ENCODE assay signal across 16 mouse cellular contexts in genomic region chr16:25987221-25987620, GRCm38 (mm10).
DNase-seq lines count a peak whose midpoint lies in the region; TF ChIP-seq lines count a peak whose summit lies in the region.
"Had no signal": no experiment of that assay in that cellular context is flagged by ENCODE, and none has a peak within 500 bp of the region (broad histone marks: within the 10 kb centered on the region; RNA-seq: fewer than 3 reads in every experiment).

No protein-coding gene starts in this region.

- no peaks in the 10 kb centered on the region for H3K9me3 ChIP-seq in CH12.LX (replicated peaks; ENCODE audit: low read length)

- H3K79me2 ChIP-seq in CH12.LX (replicated peaks; ENCODE audit: control insufficient read depth, extremely low read depth, insufficient read depth, poor library complexity, severe bottlenecking): no peaks in the 10 kb centered on the region

- in situ Hi-C loops in CH12.LX (cut with MboI; ENCODE audit: low pct_ligation_motif_present, low pct_unique_long_range_greater_than_20kb, low sequenced_read_pairs): no loop called here

- no peak for TF ChIP-seq RAD21 in CH12.LX (IDR thresholded peaks at IDR 0.05; ENCODE audit: low read depth, low read length)

- no peak overlapping the region for H3K4me3 ChIP-seq in CH12.LX (replicated peaks in 1 of 3; ENCODE audit: low read depth in 2 of 3, low read length in 2 of 3, poor library complexity in 1 of 3)

- peak; percentile 65 for DNase-seq in CH12.LX (ENCODE audit: extremely low read depth)
- DNase-seq in testis, postnatal 14 days (ENCODE audit: low spot score): no peak
- DNase-seq: adrenal gland, adult 2 months; adrenal gland, adult 8-10 months; adrenal gland, postnatal 10 days; adrenal gland, postnatal 14 days; adrenal gland, postnatal 25 days; adrenal gland, postnatal 36 days; B cell, adult 2 months; cerebellum, adult 11 months; cerebellum, adult 11-12 months; cerebellum, adult 18-20 months; cerebellum, adult 2 months; cerebellum, adult 8-10 months had no signal

- no peak overlapping the region for H3K9ac ChIP-seq in CH12.LX (ENCODE audit: insufficient read depth, low read depth)

- no peaks in the 10 kb centered on the region for H3K27me3 ChIP-seq in CH12.LX (replicated peaks)
- H3K27me3 ChIP-seq: Patski had no signal

- peaks cover 4 to 16% of the 10 kb centered on the region in 2 experiments; a peak in 2 of 4 replicates for H3K4me1 ChIP-seq in CH12.LX (ENCODE audit: control insufficient read depth in 1 of 2, insufficient read depth in 2 of 2)

- TF ChIP-seq CTCF in CH12.LX (conservative IDR thresholded peaks at IDR 0.05 in 1 of 2, IDR thresholded peaks at IDR 0.05 in 1 of 2; ENCODE audit: low read depth in 2 of 2, low read length in 2 of 2): no peak

- H3K36me3 ChIP-seq in CH12.LX (replicated peaks in 1 of 2; ENCODE audit: control insufficient read depth in 1 of 2, insufficient read depth in 1 of 2, low read length in 1 of 2): no peaks in the 10 kb centered on the region
- H3K36me3 ChIP-seq: G1E had no signal

- dilution Hi-C loops in CH12.LX (cut with MboI; ENCODE audit: extremely low pct_ligation_motif_present, extremely low pct_unique_long_range_greater_than_20kb, low sequenced_read_pairs): no loop called here

- no peak overlapping the region for H3K27ac ChIP-seq in CH12.LX (ENCODE audit: insufficient read depth, low read depth)

- no peak for TF ChIP-seq POLR2A in CH12.LX (IDR thresholded peaks at IDR 0.05; ENCODE audit: low read depth, low read length)

- TF ChIP-seq EP300 in CH12.LX (IDR thresholded peaks at IDR 0.05; ENCODE audit: low read length): peak; percentile 90

- H3K4me2 ChIP-seq in CH12.LX (ENCODE audit: insufficient read depth, low read depth, poor library complexity, severe bottlenecking): no peak overlapping the region

TF ChIP-seq in CH12.LX, 34 proteins besides CTCF, POLR2A, EP300 and RAD21:
- TF ChIP-seq JUN (IDR thresholded peaks at IDR 0.05; ENCODE audit: insufficient read depth, low read depth, low read length) (peak; percentile 94), BHLHE40 (IDR thresholded peaks at IDR 0.05; ENCODE audit: low read depth, low read length) (peak; percentile 87), MAFK (IDR thresholded peaks at IDR 0.05; ENCODE audit: insufficient replicate concordance, low read length) (peak; percentile 68), JUND (conservative IDR thresholded peaks at IDR 0.05; ENCODE audit: low read depth, low read length) (peak; percentile 88), E2F4 (IDR thresholded peaks at IDR 0.05; ENCODE audit: insufficient replicate concordance, low read depth, low read length) (no peak), MEF2A (IDR thresholded peaks at IDR 0.05; ENCODE audit: borderline replicate concordance, low read depth, low read length) (peak; percentile 58; the same call in 1 of the 2 replicates), IRF4 (IDR thresholded peaks at IDR 0.05; ENCODE audit: low read depth, low read length) (peak; percentile 50; the same call in 1 of the 2 replicates), ETS1 (conservative IDR thresholded peaks at IDR 0.05; ENCODE audit: low read depth, low read length) (peak; percentile 77), MAX (IDR thresholded peaks at IDR 0.05; ENCODE audit: low read length) (no peak), ZMIZ1 (IDR thresholded peaks at IDR 0.05; ENCODE audit: low read depth, low read length) (no peak), MYC (IDR thresholded peaks at IDR 0.05; ENCODE audit: low read depth, low read length) (0 out of 2 replicates have a peak, but pooled peaks have one; percentile 22), HCFC1 (IDR thresholded peaks at IDR 0.05; ENCODE audit: low read depth, low read length) (no peak)
